ENCODE assay signal across 24 mouse cellular contexts in genomic region chr11:116497313-116497712, GRCm38 (mm10). TPM values are rescaled to one million over a fixed set of nuclear protein-coding genes. Genes with fewer than 3 reads are reported as not detected.
"Had no signal": no experiment of that assay in that cellular context is flagged by ENCODE, and none has a peak within 500 bp of the region (broad histone marks: within the 10 kb centered on the region; RNA-seq: fewer than 3 reads in every experiment).

No protein-coding gene starts in this region.

- H3K27me3 ChIP-seq: heart, embryonic 12.5 days; hindbrain, embryonic 12.5 days; intestine, embryonic 15.5 days; limb, embryonic 13.5 days; limb, embryonic 15.5 days; liver, embryonic 12.5 days had no signal

- DNase-seq: gastrocnemius, postnatal 25 days; heart, adult 18-20 months; heart, postnatal 10 days; heart, postnatal 4 days; kidney, adult 18-20 months; kidney, adult 8-10 months; kidney, postnatal 10 days; kidney, postnatal 36 days; layer of hippocampus, adult 9-11 months; layer of hippocampus, postnatal 36 days; left cerebral cortex, postnatal 4 days had no signal

- H3K4me2 ChIP-seq: heart, embryonic 12.5 days; hindbrain, embryonic 12.5 days; hindbrain, embryonic 14.5 days; intestine, embryonic 15.5 days; limb, embryonic 13.5 days; limb, embryonic 15.5 days; liver, embryonic 12.5 days had no signal

- H3K36me3 ChIP-seq: heart, embryonic 10.5 days; heart, embryonic 12.5 days; hindbrain, embryonic 10.5 days; hindbrain, embryonic 12.5 days; intestine, embryonic 15.5 days; limb, embryonic 13.5 days; limb, embryonic 15.5 days; liver, embryonic 12.5 days had no signal

- H3K4me3 ChIP-seq: heart, embryonic 10.5 days; heart, embryonic 12.5 days; hindbrain, embryonic 10.5 days; hindbrain, embryonic 12.5 days; intestine, embryonic 15.5 days; limb, embryonic 13.5 days; limb, embryonic 15.5 days; liver, embryonic 12.5 days had no signal

- H3K9me3 ChIP-seq: heart, embryonic 10.5 days; heart, embryonic 12.5 days; hindbrain, embryonic 12.5 days; intestine, embryonic 15.5 days; limb, embryonic 13.5 days; limb, embryonic 15.5 days; liver, embryonic 12.5 days had no signal

- ATAC-seq: hindbrain, embryonic 16.5 days; inflammation-experienced regulatory T-cells, adult 6 months; intestine, embryonic 15.5 days; intestine, postnatal 0 days; liver, embryonic 12.5 days had no signal

- H3K27ac ChIP-seq: heart, embryonic 10.5 days; hindbrain, embryonic 10.5 days; hindbrain, embryonic 12.5 days; hindbrain, embryonic 14.5 days; intestine, embryonic 15.5 days; limb, embryonic 13.5 days; limb, embryonic 15.5 days; liver, embryonic 12.5 days had no signal

- H3K9ac ChIP-seq: heart, embryonic 12.5 days; hindbrain, embryonic 12.5 days; hindbrain, embryonic 14.5 days; intestine, embryonic 15.5 days; limb, embryonic 13.5 days; limb, embryonic 15.5 days; liver, embryonic 12.5 days had no signal

RNA-seq across cellular contexts. Expression of gene Qrich2, which starts 31.3 kb away (rescaled TPM):
- polyA plus RNA-seq: heart, embryonic 12.5 days; heart, embryonic 14.5 days; hindbrain, embryonic 14.5 days; inflammation-experienced regulatory T-cells, adult 6 months; liver, embryonic 12.5 days had no signal

RNA-seq across cellular contexts. Expression of gene Sphk1, which starts 33.4 kb away (rescaled TPM):
- polyA plus RNA-seq: inflammation-experienced regulatory T-cells, adult 6 months had no signal
